Mouse (Mus musculus): ENCODE results near the gene Kcnh3. TPM values are rescaled to one million over a fixed set of nuclear protein-coding genes. Genes with fewer than 3 reads are reported as not detected.
A peak's percentile ranks its signal among the peaks of the same experiment; 100 is the strongest.

Kcnh3 gene
- total and polyA plus RNA-seq, 2 experiments = 0.09 TPM; not detected in 1

GRCm38 (mm10) chr15:99278271-99278670, 53.6 kb downstream of the Kcnh3 start:
- H3K36me3 ChIP-seq (ENCODE audit: control insufficient read depth, insufficient read depth, low read length) = no peaks in the 10 kb centered on the region
- no peak overlapping the region for H3K27ac ChIP-seq (replicated peaks; ENCODE audit: insufficient read depth, low read depth, low read length)
- TF ChIP-seq POLR2A (IDR thresholded peaks at IDR 0.05; ENCODE audit: extremely low read depth, insufficient read depth, low read length) = no peak
- no peak for TF ChIP-seq CTCF (IDR thresholded peaks at IDR 0.05; ENCODE audit: low read depth, low read length)
- no peaks in the 10 kb centered on the region for H3K27me3 ChIP-seq (ENCODE audit: control insufficient read depth, insufficient read depth, low read length)
- no peak overlapping the region for H3K9ac ChIP-seq (ENCODE audit: low read depth, low read length)
- H3K4me1 ChIP-seq (ENCODE audit: control insufficient read depth, insufficient read depth, low read length) = no peaks in the 10 kb centered on the region
- H3K79me2 ChIP-seq (ENCODE audit: control insufficient read depth, insufficient read depth, low read length) = no peaks in the 10 kb centered on the region
- WGBS = 94% methylated on average over 7 of the region's 7 CpGs
- no peak for DNase-seq (ENCODE audit: extremely low read depth, low read depth, low spot score)
- H3K4me3 ChIP-seq (ENCODE audit: insufficient read depth, low read depth, low read length) = no peak overlapping the region

- no peak overlapping the region for H3K4me3 ChIP-seq (ENCODE audit: insufficient read depth, low read depth, low read length)
- H3K79me2 ChIP-seq (ENCODE audit: control insufficient read depth, insufficient read depth, low read length) = no peaks in the 10 kb centered on the region
- H3K36me3 ChIP-seq (ENCODE audit: control insufficient read depth, insufficient read depth, low read length) = no peaks in the 10 kb centered on the region
- no peaks in the 10 kb centered on the region for H3K27me3 ChIP-seq (ENCODE audit: control insufficient read depth, insufficient read depth, low read length)
- 0 out of 2 replicates have a peak, but pooled peaks cover 1% of the 10 kb centered on the region for H3K4me1 ChIP-seq (ENCODE audit: control insufficient read depth, insufficient read depth, low read length)
- no peak overlapping the region for H3K27ac ChIP-seq (replicated peaks; ENCODE audit: insufficient read depth, low read depth, low read length)
- TF ChIP-seq POLR2A (IDR thresholded peaks at IDR 0.05; ENCODE audit: extremely low read depth, insufficient read depth, low read length) (no peak), CTCF (IDR thresholded peaks at IDR 0.05; ENCODE audit: low read depth, low read length) (peak; percentile 65)
- 67% methylated on average over 10 of the region's 10 CpGs for WGBS
- no peak overlapping the region for H3K9ac ChIP-seq (ENCODE audit: low read depth, low read length)
- no peak for DNase-seq (ENCODE audit: extremely low read depth, low read depth, low spot score)
These were observed 58.8 kb downstream of the Kcnh3 start for GRCm38 (mm10) chr15:99283456-99283855.

- H3K27me3 ChIP-seq (ENCODE audit: control insufficient read depth, insufficient read depth, low read length) = no peaks in the 10 kb centered on the region
- WGBS = 33% methylated on average over 14 of the region's 14 CpGs
- H3K4me3 ChIP-seq (ENCODE audit: insufficient read depth, low read depth, low read length) = no peak overlapping the region
- H3K36me3 ChIP-seq (ENCODE audit: control insufficient read depth, insufficient read depth, low read length) = no peaks in the 10 kb centered on the region
- no peaks in the 10 kb centered on the region for H3K79me2 ChIP-seq (ENCODE audit: control insufficient read depth, insufficient read depth, low read length)
- TF ChIP-seq CTCF (IDR thresholded peaks at IDR 0.05; ENCODE audit: low read depth, low read length) (no peak), POLR2A (IDR thresholded peaks at IDR 0.05; ENCODE audit: extremely low read depth, insufficient read depth, low read length) (no peak)
- H3K27ac ChIP-seq (replicated peaks; ENCODE audit: insufficient read depth, low read depth, low read length) = no peak overlapping the region
- H3K9ac ChIP-seq (ENCODE audit: low read depth, low read length) = no peak overlapping the region
- DNase-seq (ENCODE audit: extremely low read depth, low read depth, low spot score) = peak; percentile 73
- H3K4me1 ChIP-seq (ENCODE audit: control insufficient read depth, insufficient read depth, low read length) = 0 out of 2 replicates have a peak, but pooled peaks cover 1% of the 10 kb centered on the region
These were observed 60.0 kb downstream of the Kcnh3 start for GRCm38 (mm10) chr15:99284527-99285188.

GRCm38 (mm10) chr15:99285189-99285535, 60.5 kb downstream of the Kcnh3 start:
- H3K27ac ChIP-seq (replicated peaks; ENCODE audit: insufficient read depth, low read depth, low read length) = no peak overlapping the region
- 73% methylated on average over 8 of the region's 8 CpGs for WGBS
- H3K4me1 ChIP-seq (ENCODE audit: control insufficient read depth, insufficient read depth, low read length) = 0 out of 2 replicates have a peak, but pooled peaks cover 1% of the 10 kb centered on the region
- H3K4me3 ChIP-seq (ENCODE audit: insufficient read depth, low read depth, low read length) = no peak overlapping the region
- TF ChIP-seq POLR2A (IDR thresholded peaks at IDR 0.05; ENCODE audit: extremely low read depth, insufficient read depth, low read length) = no peak
- TF ChIP-seq CTCF (IDR thresholded peaks at IDR 0.05; ENCODE audit: low read depth, low read length) = no peak
- no peak for DNase-seq (ENCODE audit: extremely low read depth, low read depth, low spot score)
- no peaks in the 10 kb centered on the region for H3K79me2 ChIP-seq (ENCODE audit: control insufficient read depth, insufficient read depth, low read length)
- no peak overlapping the region for H3K9ac ChIP-seq (ENCODE audit: low read depth, low read length)
- H3K27me3 ChIP-seq (ENCODE audit: control insufficient read depth, insufficient read depth, low read length) = no peaks in the 10 kb centered on the region
- no peaks in the 10 kb centered on the region for H3K36me3 ChIP-seq (ENCODE audit: control insufficient read depth, insufficient read depth, low read length)

- H3K4me1 ChIP-seq (ENCODE audit: control insufficient read depth, insufficient read depth, low read length) = 0 out of 2 replicates have a peak, but pooled peaks cover 3% of the 10 kb centered on the region
- H3K9ac ChIP-seq (ENCODE audit: low read depth, low read length) = no peak overlapping the region
- WGBS = 93% methylated on average over 11 of the region's 11 CpGs
- no peak overlapping the region for H3K4me3 ChIP-seq (ENCODE audit: insufficient read depth, low read depth, low read length)
- no peaks in the 10 kb centered on the region for H3K36me3 ChIP-seq (ENCODE audit: control insufficient read depth, insufficient read depth, low read length)
- H3K27ac ChIP-seq (replicated peaks; ENCODE audit: insufficient read depth, low read depth, low read length) = no peak overlapping the region
- no peaks in the 10 kb centered on the region for H3K79me2 ChIP-seq (ENCODE audit: control insufficient read depth, insufficient read depth, low read length)
- TF ChIP-seq CTCF (IDR thresholded peaks at IDR 0.05; ENCODE audit: low read depth, low read length) = no peak
- no peak for TF ChIP-seq POLR2A (IDR thresholded peaks at IDR 0.05; ENCODE audit: extremely low read depth, insufficient read depth, low read length)
- H3K27me3 ChIP-seq (ENCODE audit: control insufficient read depth, insufficient read depth, low read length) = no peaks in the 10 kb centered on the region
- DNase-seq (ENCODE audit: extremely low read depth, low read depth, low spot score) = no peak
These were observed 65.9 kb downstream of the Kcnh3 start for GRCm38 (mm10) chr15:99290586-99290985.

Other genes with a start within 250 kb of the Kcnh3 start
- gene Tuba1c, start 195.0 kb upstream of the Kcnh3 start, total RNA-seq (2014; rRNA removed) = 60.9 and 85.4 TPM in 2 replicates
- gene Tuba1c, start 195.0 kb upstream of the Kcnh3 start, polyA plus RNA-seq (2012; rRNA removed) = 281 and 339 TPM in 2 replicates
- gene Prph, start 169.7 kb upstream of the Kcnh3 start, total RNA-seq (2014; rRNA removed) = 0.07 and 0.09 TPM in 2 replicates
- 0.09 and 0.39 TPM in 2 replicates for gene Prph, start 169.7 kb upstream of the Kcnh3 start, polyA plus RNA-seq (2012; rRNA removed)
- gene Troap, start 150.3 kb upstream of the Kcnh3 start, total RNA-seq (2014; rRNA removed) = 0.34 TPM in 1 of 2 replicates, not detected in the other
- not detected in 2 replicates for gene Troap, start 150.3 kb upstream of the Kcnh3 start, polyA plus RNA-seq (2012; rRNA removed)
- gene C1ql4, start 137.0 kb upstream of the Kcnh3 start, total RNA-seq (2014; rRNA removed) = not detected in 2 replicates
- gene C1ql4, start 137.0 kb upstream of the Kcnh3 start, polyA plus RNA-seq (2012; rRNA removed) = 0.10 and 0.11 TPM in 2 replicates
- gene Dnajc22, start 131.7 kb upstream of the Kcnh3 start, total RNA-seq (2014; rRNA removed) = 146 and 151 TPM in 2 replicates
- 119 and 120 TPM in 2 replicates for gene Dnajc22, start 131.7 kb upstream of the Kcnh3 start, polyA plus RNA-seq (2012; rRNA removed)
- 2.7 and 3.2 TPM in 2 replicates for gene Spats2, start 98.9 kb upstream of the Kcnh3 start, total RNA-seq (2014; rRNA removed)
- 2.5 and 2.9 TPM in 2 replicates for gene Spats2, start 98.9 kb upstream of the Kcnh3 start, polyA plus RNA-seq (2012; rRNA removed)
- 8.9 and 10.8 TPM in 2 replicates for gene Mcrs1, start 27.1 kb downstream of the Kcnh3 start, total RNA-seq (2014; rRNA removed)
- 12.3 and 15.0 TPM in 2 replicates for gene Mcrs1, start 27.1 kb downstream of the Kcnh3 start, polyA plus RNA-seq (2012; rRNA removed)
- gene Prpf40b, start 70.2 kb downstream of the Kcnh3 start, total RNA-seq (2014; rRNA removed) = 7.9 and 8.6 TPM in 2 replicates
- gene Prpf40b, start 70.2 kb downstream of the Kcnh3 start, polyA plus RNA-seq (2012; rRNA removed) = 15.8 and 27.9 TPM in 2 replicates
- gene Fam186b, start 71.0 kb downstream of the Kcnh3 start, total RNA-seq (2014; rRNA removed) = under 0.01 TPM in 1 of 2 replicates, not detected in the other
- gene Fam186b, start 71.0 kb downstream of the Kcnh3 start, polyA plus RNA-seq (2012; rRNA removed) = 0.02 TPM in 1 of 2 replicates, not detected in the other
- gene Fmnl3, start 145.6 kb downstream of the Kcnh3 start, total RNA-seq (2014; rRNA removed) = 1.3 and 2.5 TPM in 2 replicates
- gene Fmnl3, start 145.6 kb downstream of the Kcnh3 start, polyA plus RNA-seq (2012; rRNA removed) = 1.7 and 2.2 TPM in 2 replicates
- gene Tmbim6, start 168.0 kb downstream of the Kcnh3 start, total RNA-seq (2014; rRNA removed) = 699 and 816 TPM in 2 replicates
- 2,160 and 2,362 TPM in 2 replicates for gene Tmbim6, start 168.0 kb downstream of the Kcnh3 start, polyA plus RNA-seq (2012; rRNA removed)
- gene Nckap5l, start 232.9 kb downstream of the Kcnh3 start, total RNA-seq (2014; rRNA removed) = 0.09 and 0.27 TPM in 2 replicates
- gene Nckap5l, start 232.9 kb downstream of the Kcnh3 start, polyA plus RNA-seq (2012; rRNA removed) = 0.31 and 0.56 TPM in 2 replicates
- 3.1 and 3.2 TPM in 2 replicates for gene Bcdin3d, start 249.9 kb downstream of the Kcnh3 start, total RNA-seq (2014; rRNA removed)
- gene Bcdin3d, start 249.9 kb downstream of the Kcnh3 start, polyA plus RNA-seq (2012; rRNA removed) = 3.1 and 3.6 TPM in 2 replicates